Mouse (Mus musculus): ENCODE results near the gene Sst. TPM values are rescaled to one million over a fixed set of nuclear protein-coding genes. Genes with fewer than 3 reads are reported as not detected.

Gene Sst
- 0.85 and 1.0 TPM in 2 replicates for polyA plus RNA-seq (2014; fragmentation: Nextera tagmentation; extraction: Ambion mirVana)

GRCm38 (mm10) chr16:23890636-23891035 lies at the start of gene Sst:
Gene Sst (minus strand): TSS chr16:23890958.
- Histone ChIP-seq H3K27me3 (ENCODE audit: control insufficient read depth, insufficient read depth, low read length) (0 out of 2 replicates have a peak, but pooled peaks cover 16% of the 10 kb centered on the region), H3K36me3 (ENCODE audit: control insufficient read depth, insufficient read depth, low read length) (no peaks in the 10 kb centered on the region), H3K4me2 (replicated peaks; ENCODE audit: low read depth, low read length) (no peak within 1 kb of the TSS), H3K9ac (replicated peaks; ENCODE audit: low read depth, low read length) (no peak within 1 kb of the TSS), H3K27ac (ENCODE audit: low read length) (no peak within 1 kb of the TSS), H3K4me1 (ENCODE audit: control insufficient read depth, insufficient read depth, low read length) (no peaks in the 10 kb centered on the region), H3K9me3 (ENCODE audit: control insufficient read depth, low read depth, low read length) (no peaks in the 10 kb centered on the region), H3K4me3 (ENCODE audit: low read depth, low read length) (no peak within 1 kb of the TSS)
- WGBS = 6% methylated on average over 26 of the region's 26 CpGs
- no peak for ATAC-seq (ENCODE audit: insufficient number of reproducible peaks, insufficient read depth, low FRiP score, low read depth)

GRCm38 (mm10) chr16:23934397-23934796 lies 43.6 kb upstream of the Sst start:
- Histone ChIP-seq H3K9me3 (ENCODE audit: control insufficient read depth, low read depth, low read length) (no peaks in the 10 kb centered on the region), H3K27ac (ENCODE audit: low read length) (no peak overlapping the region), H3K36me3 (ENCODE audit: control insufficient read depth, insufficient read depth, low read length) (no peaks in the 10 kb centered on the region), H3K4me2 (replicated peaks; ENCODE audit: low read depth, low read length) (no peak overlapping the region), H3K9ac (replicated peaks; ENCODE audit: low read depth, low read length) (no peak overlapping the region), H3K27me3 (ENCODE audit: control insufficient read depth, insufficient read depth, low read length) (no peaks in the 10 kb centered on the region), H3K4me3 (ENCODE audit: low read depth, low read length) (no peak overlapping the region), H3K4me1 (ENCODE audit: control insufficient read depth, insufficient read depth, low read length) (no peaks in the 10 kb centered on the region)
- no peak for ATAC-seq (ENCODE audit: insufficient number of reproducible peaks, insufficient read depth, low FRiP score, low read depth)
- WGBS = 32% methylated on average over 2 of the region's 2 CpGs

GRCm38 (mm10) chr16:23932294-23932693 lies 41.5 kb upstream of the Sst start, which contains the start of gene Rtp2:
Gene Rtp2 (minus strand): TSS chr16:23932394.
- Histone ChIP-seq H3K4me3 (ENCODE audit: low read depth, low read length) (no peak within 1 kb of the TSS), H3K27me3 (ENCODE audit: control insufficient read depth, insufficient read depth, low read length) (no peaks in the 10 kb centered on the region), H3K36me3 (ENCODE audit: control insufficient read depth, insufficient read depth, low read length) (no peaks in the 10 kb centered on the region), H3K4me2 (replicated peaks; ENCODE audit: low read depth, low read length) (no peak within 1 kb of the TSS), H3K27ac (ENCODE audit: low read length) (no peak within 1 kb of the TSS), H3K9ac (replicated peaks; ENCODE audit: low read depth, low read length) (no peak within 1 kb of the TSS), H3K4me1 (ENCODE audit: control insufficient read depth, insufficient read depth, low read length) (no peaks in the 10 kb centered on the region), H3K9me3 (ENCODE audit: control insufficient read depth, low read depth, low read length) (no peaks in the 10 kb centered on the region)
- ATAC-seq (ENCODE audit: insufficient number of reproducible peaks, insufficient read depth, low FRiP score, low read depth) = no peak
- WGBS = 83% methylated on average over 11 of the region's 11 CpGs

GRCm38 (mm10) chr16:23931275-23931674 lies 40.5 kb upstream of the Sst start:
- no peaks in the 10 kb centered on the region for H3K9me3 ChIP-seq (ENCODE audit: control insufficient read depth, low read depth, low read length)
- WGBS = 66% methylated on average over 18 of the region's 18 CpGs
- H3K27ac ChIP-seq (ENCODE audit: low read length) = no peak overlapping the region
- no peak overlapping the region for H3K4me2 ChIP-seq (replicated peaks; ENCODE audit: low read depth, low read length)
- no peaks in the 10 kb centered on the region for H3K27me3 ChIP-seq (ENCODE audit: control insufficient read depth, insufficient read depth, low read length)
- no peaks in the 10 kb centered on the region for H3K36me3 ChIP-seq (ENCODE audit: control insufficient read depth, insufficient read depth, low read length)
- no peaks in the 10 kb centered on the region for H3K4me1 ChIP-seq (ENCODE audit: control insufficient read depth, insufficient read depth, low read length)
- no peak overlapping the region for H3K9ac ChIP-seq (replicated peaks; ENCODE audit: low read depth, low read length)
- no peak overlapping the region for H3K4me3 ChIP-seq (ENCODE audit: low read depth, low read length)
- ATAC-seq (ENCODE audit: insufficient number of reproducible peaks, insufficient read depth, low FRiP score, low read depth) = no peak

- no peak for ATAC-seq (ENCODE audit: insufficient number of reproducible peaks, insufficient read depth, low FRiP score, low read depth)
- Histone ChIP-seq H3K9ac (replicated peaks; ENCODE audit: low read depth, low read length) (no peak overlapping the region), H3K4me1 (ENCODE audit: control insufficient read depth, insufficient read depth, low read length) (no peaks in the 10 kb centered on the region), H3K9me3 (ENCODE audit: control insufficient read depth, low read depth, low read length) (no peaks in the 10 kb centered on the region), H3K4me3 (ENCODE audit: low read depth, low read length) (no peak overlapping the region), H3K27me3 (ENCODE audit: control insufficient read depth, insufficient read depth, low read length) (no peaks in the 10 kb centered on the region), H3K27ac (ENCODE audit: low read length) (no peak overlapping the region), H3K4me2 (replicated peaks; ENCODE audit: low read depth, low read length) (no peak overlapping the region), H3K36me3 (ENCODE audit: control insufficient read depth, insufficient read depth, low read length) (no peaks in the 10 kb centered on the region)
- WGBS = 79% methylated on average over 3 of the region's 3 CpGs
Observed at GRCm38 (mm10) chr16:23930426-23931073, 39.8 kb upstream of the Sst start.

GRCm38 (mm10) chr16:23927301-23928114 lies 36.8 kb upstream of the Sst start:
- no peak overlapping the region for H3K4me3 ChIP-seq (ENCODE audit: low read depth, low read length)
- no peaks in the 10 kb centered on the region for H3K36me3 ChIP-seq (ENCODE audit: control insufficient read depth, insufficient read depth, low read length)
- ATAC-seq (ENCODE audit: insufficient number of reproducible peaks, insufficient read depth, low FRiP score, low read depth) = no peak
- no peaks in the 10 kb centered on the region for H3K9me3 ChIP-seq (ENCODE audit: control insufficient read depth, low read depth, low read length)
- H3K4me2 ChIP-seq (replicated peaks; ENCODE audit: low read depth, low read length) = no peak overlapping the region
- WGBS = 91% methylated on average over 33 of the region's 33 CpGs
- H3K4me1 ChIP-seq (ENCODE audit: control insufficient read depth, insufficient read depth, low read length) = no peaks in the 10 kb centered on the region
- H3K9ac ChIP-seq (replicated peaks; ENCODE audit: low read depth, low read length) = no peak overlapping the region
- no peak overlapping the region for H3K27ac ChIP-seq (ENCODE audit: low read length)
- no peaks in the 10 kb centered on the region for H3K27me3 ChIP-seq (ENCODE audit: control insufficient read depth, insufficient read depth, low read length)

- ATAC-seq (ENCODE audit: insufficient number of reproducible peaks, insufficient read depth, low FRiP score, low read depth) = no peak
- no peaks in the 10 kb centered on the region for H3K27me3 ChIP-seq (ENCODE audit: control insufficient read depth, insufficient read depth, low read length)
- no peaks in the 10 kb centered on the region for H3K36me3 ChIP-seq (ENCODE audit: control insufficient read depth, insufficient read depth, low read length)
- H3K9me3 ChIP-seq (ENCODE audit: control insufficient read depth, low read depth, low read length) = no peaks in the 10 kb centered on the region
- 91% methylated on average over 1 of the region's 1 CpGs for WGBS
- no peaks in the 10 kb centered on the region for H3K4me1 ChIP-seq (ENCODE audit: control insufficient read depth, insufficient read depth, low read length)
- no peak overlapping the region for H3K4me3 ChIP-seq (ENCODE audit: low read depth, low read length)
- no peak overlapping the region for H3K4me2 ChIP-seq (replicated peaks; ENCODE audit: low read depth, low read length)
- H3K27ac ChIP-seq (ENCODE audit: low read length) = no peak overlapping the region
- H3K9ac ChIP-seq (replicated peaks; ENCODE audit: low read depth, low read length) = no peak overlapping the region
Observed at GRCm38 (mm10) chr16:23922906-23923305, 32.1 kb upstream of the Sst start.

GRCm38 (mm10) chr16:23921697-23922096 lies 30.9 kb upstream of the Sst start:
- WGBS = 66% methylated on average over 5 of the region's 5 CpGs
- H3K9me3 ChIP-seq (ENCODE audit: control insufficient read depth, low read depth, low read length) = no peaks in the 10 kb centered on the region

More at GRCm38 (mm10) chr16:23921697-23922096, 30.9 kb upstream of the Sst start:
- no peak overlapping the region for H3K27ac ChIP-seq (ENCODE audit: low read length)
- no peak for ATAC-seq (ENCODE audit: insufficient number of reproducible peaks, insufficient read depth, low FRiP score, low read depth)
- no peaks in the 10 kb centered on the region for H3K4me1 ChIP-seq (ENCODE audit: control insufficient read depth, insufficient read depth, low read length)
- no peak overlapping the region for H3K9ac ChIP-seq (replicated peaks; ENCODE audit: low read depth, low read length)
- no peaks in the 10 kb centered on the region for H3K27me3 ChIP-seq (ENCODE audit: control insufficient read depth, insufficient read depth, low read length)
- no peak overlapping the region for H3K4me3 ChIP-seq (ENCODE audit: low read depth, low read length)
- no peak overlapping the region for H3K4me2 ChIP-seq (replicated peaks; ENCODE audit: low read depth, low read length)
- H3K36me3 ChIP-seq (ENCODE audit: control insufficient read depth, insufficient read depth, low read length) = no peaks in the 10 kb centered on the region

All from stomach, embryonic 14.5 days (tissue).